Mouse (Mus musculus) retina, postnatal 7 days (tissue): ENCODE data around the gene Clcf1.

Source experiments
- DNase-seq: peaks from one replicate; pipeline ENCODE4 v3.0.0-alpha.2; 2012; ENCODE audit warnings: low read depth, low spot score

Clcf1 gene

GRCm38 (mm10) chr19:4214071-4214770 is at the start of gene Clcf1, which contains the start of gene AC109138.7:
TSS of gene Clcf1 (plus strand) at chr19:4214238.
TSS of gene AC109138.7 (plus strand) at chr19:4214357.
- no peak for DNase-seq

- DNase-seq: no peak
Observed at GRCm38 (mm10) chr19:4164721-4165120, 49.3 kb upstream of the Clcf1 start.

- no peak for DNase-seq
Observed at GRCm38 (mm10) chr19:4166678-4167476, 47.2 kb upstream of the Clcf1 start.

- DNase-seq: peak; percentile 94
Observed at GRCm38 (mm10) chr19:4169378-4169784, 44.7 kb upstream of the Clcf1 start.

GRCm38 (mm10) chr19:4169810-4170209 is 44.2 kb upstream of the Clcf1 start:
- DNase-seq: no peak

- DNase-seq: no peak
Observed at GRCm38 (mm10) chr19:4170723-4171392, 43.2 kb upstream of the Clcf1 start.

- no peak for DNase-seq
Observed at GRCm38 (mm10) chr19:4171393-4172290, 42.4 kb upstream of the Clcf1 start.

- no peak for DNase-seq
Observed at GRCm38 (mm10) chr19:4172925-4173324, 41.1 kb upstream of the Clcf1 start.

- peak; percentile 38 for DNase-seq
Observed at GRCm38 (mm10) chr19:4175368-4175947, 38.6 kb upstream of the Clcf1 start, which contains the start of gene Carns1. TSS of gene Carns1 (minus strand) at chr19:4175479.

GRCm38 (mm10) chr19:4180411-4180810 is 33.6 kb upstream of the Clcf1 start:
- DNase-seq: no peak

GRCm38 (mm10) chr19:4181892-4182291 is 32.1 kb upstream of the Clcf1 start:
- DNase-seq: no peak

- DNase-seq: no peak
Observed at GRCm38 (mm10) chr19:4183689-4184088, 30.3 kb upstream of the Clcf1 start.

GRCm38 (mm10) chr19:4184976-4185975 is 28.8 kb upstream of the Clcf1 start:
- no peak for DNase-seq

- no peak for DNase-seq
Observed at GRCm38 (mm10) chr19:4187303-4187702, 26.7 kb upstream of the Clcf1 start.

GRCm38 (mm10) chr19:4189051-4189620 is 24.9 kb upstream of the Clcf1 start:
- DNase-seq: no peak

GRCm38 (mm10) chr19:4190831-4191334 is 23.2 kb upstream of the Clcf1 start, which contains the start of gene Tbc1d10c:
TSS of gene Tbc1d10c (minus strand) at chr19:4191284.
- DNase-seq: no peak

GRCm38 (mm10) chr19:4191528-4192250 is 22.3 kb upstream of the Clcf1 start, which contains the start of gene Ppp1ca:
TSS of gene Ppp1ca (plus strand) at chr19:4192065.
- peak; percentile 96 for DNase-seq
